Mouse (Mus musculus) neural tube, embryonic 14.5 days (tissue): Measurements from ENCODE around the gene Ripor1. TPM values are rescaled to one million over a fixed set of nuclear protein-coding genes. Genes with fewer than 3 reads are reported as not detected.
A peak's percentile ranks its signal among the peaks of the same experiment; 100 is the strongest.

ENCODE experiments used
- ATAC-seq: fragments of 200-750 bp; cut with Nextera tagmentation; 2 replicates; pipeline ENCODE4 v1.8.0; 2017; ENCODE audit warnings: low read depth, mild to moderate bottlenecking, moderate TSS enrichment, moderate library complexity
- H3K27ac ChIP-seq: fragments of 300-500 bp; sonication (generic); 2 replicates; pipeline ENCODE4 v1.5.1; 2014; ENCODE audit warnings: low read depth, mild to moderate bottlenecking, control low read depth, low read length, moderate library complexity, mixed read lengths
- H3K27me3 ChIP-seq: fragments of 300-500 bp; sonication (generic); 2 replicates; pipeline ENCODE4 v1.6.1; 2014; ENCODE audit warnings: low read length; ENCODE audit not compliant: control insufficient read depth, insufficient read depth
- H3K36me3 ChIP-seq: fragments of 300-500 bp; sonication (generic); 2 replicates; pipeline ENCODE4 v1.6.1; 2014; ENCODE audit warnings: low read length, mixed read lengths; ENCODE audit not compliant: control insufficient read depth, insufficient read depth
- H3K4me1 ChIP-seq: fragments of 300-500 bp; sonication (generic); 2 replicates; pipeline ENCODE4 v1.6.1; 2014; ENCODE audit warnings: low read length; ENCODE audit not compliant: control insufficient read depth, insufficient read depth
- H3K4me2 ChIP-seq: fragments of 300-500 bp; sonication (generic); 2 replicates; pipeline ENCODE4 v1.6.1; 2014; ENCODE audit warnings: mild to moderate bottlenecking, low read depth, low read length, control low read depth
- H3K4me3 ChIP-seq: fragments of 300-500 bp; sonication (generic); 2 replicates; pipeline ENCODE4 v1.5.1; 2014; ENCODE audit warnings: low read depth, low read length, control low read depth, mixed read lengths
- H3K9ac ChIP-seq: fragments of 300-500 bp; sonication (generic); replicated peaks from 2 replicates; pipeline ENCODE4 v1.6.1; 2014; ENCODE audit warnings: low read depth, mild to moderate bottlenecking, control low read depth, low read length, mixed read lengths
- H3K9me3 ChIP-seq: fragments of 300-500 bp; sonication (generic); 2 replicates; pipeline ENCODE4 v1.6.1; 2016; ENCODE audit warnings: low read length; ENCODE audit not compliant: control insufficient read depth
- WGBS: fragments of 180-500 bp; shearing (Covaris S2); extraction: QIAGEN DNeasy Blood & Tissue Kit; methylation state at CpG from one replicate; pipeline ENCODE4 v1.1.7; 2014; 5-methylcytosine and 5-hydroxymethylcytosine counted together
- polyA plus RNA-seq: library from polyadenylated mRNA; unstranded; fragments of >200 nt; fragmentation: Nextera tagmentation; extraction: Ambion mirVana; gene quantifications from 2 replicates; pipeline ENCODE4 v1.2.1, GENCODE M21; 2014

Gene Ripor1
- polyA plus RNA-seq, 1 experiment from 2014 or later: 25.8 TPM

GRCm38 (mm10) chr8:105573427-105573826, 31.6 kb upstream of the Ripor1 start:
- Histone ChIP-seq H3K9me3 (no peaks in the 10 kb centered on the region), H3K27ac (no peak overlapping the region), H3K4me1 (no peaks in the 10 kb centered on the region), H3K36me3 (no peaks in the 10 kb centered on the region), H3K4me2 (no peak overlapping the region), H3K27me3 (no peaks in the 10 kb centered on the region), H3K9ac (no peak overlapping the region), H3K4me3 (no peak overlapping the region)
- no peak for ATAC-seq

GRCm38 (mm10) chr8:105574741-105575140, 30.3 kb upstream of the Ripor1 start:
- Histone ChIP-seq H3K9ac (no peak overlapping the region), H3K4me1 (no peaks in the 10 kb centered on the region), H3K27me3 (no peaks in the 10 kb centered on the region), H3K4me3 (no peak overlapping the region), H3K4me2 (no peak overlapping the region), H3K27ac (no peak overlapping the region), H3K36me3 (no peaks in the 10 kb centered on the region), H3K9me3 (no peaks in the 10 kb centered on the region)
- WGBS: 53% methylated on average over 6 of the region's 6 CpGs
- ATAC-seq: no peak

GRCm38 (mm10) chr8:105575538-105575937, 29.5 kb upstream of the Ripor1 start:
- H3K4me1 ChIP-seq: no peaks in the 10 kb centered on the region
- no peaks in the 10 kb centered on the region for H3K9me3 ChIP-seq
- no peaks in the 10 kb centered on the region for H3K36me3 ChIP-seq
- H3K4me3 ChIP-seq: no peak overlapping the region
- no peak overlapping the region for H3K27ac ChIP-seq
- no peak for ATAC-seq
- H3K27me3 ChIP-seq: no peaks in the 10 kb centered on the region
- H3K4me2 ChIP-seq: no peak overlapping the region
- H3K9ac ChIP-seq: no peak overlapping the region
- 54% methylated on average over 3 of the region's 3 CpGs for WGBS

GRCm38 (mm10) chr8:105579719-105580118, 25.3 kb upstream of the Ripor1 start:
- Histone ChIP-seq H3K27ac (no peak overlapping the region), H3K27me3 (no peaks in the 10 kb centered on the region), H3K36me3 (no peaks in the 10 kb centered on the region), H3K4me3 (no peak overlapping the region), H3K9me3 (no peaks in the 10 kb centered on the region), H3K9ac (no peak overlapping the region), H3K4me2 (no peak overlapping the region), H3K4me1 (no peaks in the 10 kb centered on the region)
- WGBS: 71% methylated on average over 3 of the region's 3 CpGs
- ATAC-seq: no peak

- Histone ChIP-seq H3K4me2 (no peak overlapping the region), H3K9ac (no peak overlapping the region), H3K9me3 (no peaks in the 10 kb centered on the region), H3K27ac (no peak overlapping the region), H3K4me3 (no peak overlapping the region), H3K36me3 (no peaks in the 10 kb centered on the region), H3K4me1 (no peaks in the 10 kb centered on the region), H3K27me3 (no peaks in the 10 kb centered on the region)
- no peak for ATAC-seq
- WGBS: 89% methylated on average over 2 of the region's 2 CpGs
These were observed 12.6 kb upstream of the Ripor1 start for GRCm38 (mm10) chr8:105592431-105592830.

- Histone ChIP-seq H3K9me3 (no peaks in the 10 kb centered on the region), H3K4me1 (no peaks in the 10 kb centered on the region), H3K27me3 (no peaks in the 10 kb centered on the region), H3K9ac (no peak overlapping the region), H3K4me3 (no peak overlapping the region), H3K27ac (no peak overlapping the region), H3K36me3 (no peaks in the 10 kb centered on the region), H3K4me2 (no peak overlapping the region)
- no peak for ATAC-seq
- WGBS: 25% methylated on average over 15 of the region's 15 CpGs
These were observed 11.2 kb upstream of the Ripor1 start for GRCm38 (mm10) chr8:105593859-105594258.

- no peaks in the 10 kb centered on the region for H3K36me3 ChIP-seq
- 82% methylated on average over 18 of the region's 18 CpGs for WGBS
- no peaks in the 10 kb centered on the region for H3K4me1 ChIP-seq
- H3K4me3 ChIP-seq: no peak overlapping the region
- no peak overlapping the region for H3K4me2 ChIP-seq
- H3K27me3 ChIP-seq: no peaks in the 10 kb centered on the region
- ATAC-seq: no peak
- no peak overlapping the region for H3K27ac ChIP-seq
- no peak overlapping the region for H3K9ac ChIP-seq
- no peaks in the 10 kb centered on the region for H3K9me3 ChIP-seq
These were observed 10.4 kb upstream of the Ripor1 start for GRCm38 (mm10) chr8:105594451-105595242.

GRCm38 (mm10) chr8:105596362-105597034, 8.6 kb upstream of the Ripor1 start:
- Histone ChIP-seq H3K9ac (no peak overlapping the region), H3K9me3 (no peaks in the 10 kb centered on the region), H3K36me3 (no peaks in the 10 kb centered on the region), H3K4me3 (no peak overlapping the region), H3K4me1 (no peaks in the 10 kb centered on the region), H3K4me2 (no peak overlapping the region), H3K27me3 (no peaks in the 10 kb centered on the region), H3K27ac (no peak overlapping the region)
- peak; percentile 28; the same call in 1 of the 2 replicates for ATAC-seq
- WGBS: 3% methylated on average over 14 of the region's 14 CpGs

GRCm38 (mm10) chr8:105598777-105599176, 6.3 kb upstream of the Ripor1 start:
- H3K4me3 ChIP-seq: no peak overlapping the region
- no peak overlapping the region for H3K9ac ChIP-seq
- H3K27me3 ChIP-seq: no peaks in the 10 kb centered on the region
- no peak for ATAC-seq
- no peaks in the 10 kb centered on the region for H3K36me3 ChIP-seq
- no peaks in the 10 kb centered on the region for H3K4me1 ChIP-seq
- H3K4me2 ChIP-seq: no peak overlapping the region
- no peaks in the 10 kb centered on the region for H3K9me3 ChIP-seq
- H3K27ac ChIP-seq: no peak overlapping the region
- WGBS: 80% methylated on average over 6 of the region's 6 CpGs
